Comparison of ENCODE assay signal across 8 mouse cellular contexts in the genomic region with DNA sequence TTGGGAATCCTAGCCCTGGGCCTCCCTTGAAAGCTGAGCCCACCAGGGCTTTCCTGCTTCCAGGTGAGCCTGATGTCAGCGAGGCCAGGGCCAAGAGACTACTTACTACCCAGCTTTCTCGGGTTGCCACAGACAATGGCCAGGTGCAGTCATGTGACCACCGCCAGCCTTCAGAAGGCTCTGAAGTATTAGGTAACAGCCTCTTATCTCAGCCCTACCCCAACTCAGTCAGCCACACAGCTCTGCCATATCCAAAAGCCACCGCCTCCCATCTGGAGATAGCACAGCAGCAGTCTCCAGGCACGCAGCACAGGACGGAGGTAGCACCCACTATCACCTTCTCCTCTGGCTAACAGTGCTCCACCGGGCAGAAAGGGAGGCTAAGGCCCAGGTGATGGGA. TPM values are rescaled to one million over a fixed set of nuclear protein-coding genes. Genes with fewer than 3 reads are reported as not detected.
DNase-seq lines count a peak whose midpoint lies in the region; ATAC-seq lines count a peak whose summit lies in the region.

No protein-coding gene starts in this region.

- H3K9ac ChIP-seq in heart, embryonic 12.5 days = no peak overlapping the region
- H3K9ac ChIP-seq in midbrain, embryonic 13.5 days (replicated peaks) = 0 out of 2 replicates have a peak overlapping the region, but pooled peaks have one; percentile 12

- intact Hi-C loops in heart, postnatal 36 days (cut with DNase I) = no loop called here

- peaks cover 69% of the 10 kb centered on the region for H3K27me3 ChIP-seq in heart, embryonic 12.5 days (replicated peaks)
- peaks cover 6% of the 10 kb centered on the region; the same call in 1 of the 2 replicates for H3K27me3 ChIP-seq in midbrain, embryonic 13.5 days

- ATAC-seq in heart, embryonic 12.5 days (ENCODE audit: insufficient number of reproducible peaks, low FRiP score) = peak; percentile 62
- no peak for ATAC-seq in midbrain, embryonic 13.5 days

- H3K4me3 ChIP-seq in heart, embryonic 12.5 days = no peak overlapping the region
- H3K4me3 ChIP-seq in midbrain, embryonic 13.5 days (replicated peaks) = no peak overlapping the region; the same call in 1 of the 2 replicates

- H3K36me3 ChIP-seq in heart, embryonic 12.5 days = no peaks in the 10 kb centered on the region
- H3K36me3 ChIP-seq in midbrain, embryonic 13.5 days = peaks cover 15% of the 10 kb centered on the region

- WGBS in heart, embryonic 12.5 days = 11% methylated on average over 7 of the region's 7 CpGs
- 74% methylated on average over 7 of the region's 7 CpGs for WGBS in midbrain, embryonic 13.5 days

- peaks cover 23% of the 10 kb centered on the region for H3K4me1 ChIP-seq in heart, embryonic 12.5 days (replicated peaks)
- peaks cover 59% of the 10 kb centered on the region for H3K4me1 ChIP-seq in midbrain, embryonic 13.5 days (replicated peaks)

- DNase-seq in heart, postnatal 36 days = no peak
- DNase-seq in c-Kit-negative CD71-positive TER-119-positive erythroid progenitor cells, embryonic 14.5 days (ENCODE audit: low read depth, low spot score) = peak; percentile 60
- peak; percentile 54 for DNase-seq in induced T-regulatory cell, adult 2 months (ENCODE audit: low read depth)
- DNase-seq in adrenal gland, postnatal 36 days = no peak
- no peak for DNase-seq in left cerebral cortex, adult 9 months (ENCODE audit: low spot score in 2 of 2)
- no peak for DNase-seq in left cerebral cortex, adult 18-20 months (ENCODE audit: low spot score in 2 of 2)

- H3K27ac ChIP-seq in heart, embryonic 12.5 days (ENCODE audit: poor library complexity, severe bottlenecking) = no peak overlapping the region
- H3K27ac ChIP-seq in midbrain, embryonic 13.5 days = no peak overlapping the region

- H3K4me2 ChIP-seq in heart, embryonic 12.5 days = peak overlapping the region; percentile 28
- H3K4me2 ChIP-seq in midbrain, embryonic 13.5 days (replicated peaks) = peak overlapping the region; percentile 77

- no peaks in the 10 kb centered on the region for H3K9me3 ChIP-seq in heart, embryonic 12.5 days (replicated peaks)
- H3K9me3 ChIP-seq in midbrain, embryonic 13.5 days = no peaks in the 10 kb centered on the region

RNA-seq across cellular contexts. Expression of a gene that starts 3.5 kb away (rescaled TPM):
- 2.0 and 2.3 TPM in 2 replicates for polyA plus RNA-seq in heart, embryonic 12.5 days (2016; fragmentation: Nextera tagmentation; extraction: Ambion mirVana)
- 1 to 10 TPM; 6.2 to 7.0 TPM for total RNA-seq in heart, postnatal 36 days (2021)
- polyA plus RNA-seq in midbrain, embryonic 13.5 days (2015; fragmentation: Nextera tagmentation; extraction: Ambion mirVana) = 15.6 and 16.5 TPM in 2 replicates
- 1 to 10 TPM; 1.9 to 2.2 TPM for total RNA-seq in adrenal gland, postnatal 36 days (2021)
- 10 to 100 TPM; 19.1 to 24.0 TPM for total RNA-seq in left cerebral cortex, adult 18-20 months (2021)

RNA-seq across cellular contexts. Expression of a gene that starts 58.1 kb away (rescaled TPM):
- polyA plus RNA-seq in heart, embryonic 12.5 days (2016; fragmentation: Nextera tagmentation; extraction: Ambion mirVana) = 49.1 and 51.3 TPM in 2 replicates
- total RNA-seq in heart, postnatal 36 days (2021) = 10 to 100 TPM; 21.7 to 26.6 TPM
- 31.3 and 37.6 TPM in 2 replicates for polyA plus RNA-seq in midbrain, embryonic 13.5 days (2015; fragmentation: Nextera tagmentation; extraction: Ambion mirVana)
- total RNA-seq in adrenal gland, postnatal 36 days (2021) = 10 to 100 TPM; 51.8 to 52.1 TPM
- total RNA-seq in left cerebral cortex, adult 18-20 months (2021) = 10 to 100 TPM; 44.2 to 44.6 TPM

Comparison
In these comparisons a context has a peak if more than half of its experiments do, and no peak if none do; other contexts are left out.
1. DNase-seq: peak in c-Kit-negative CD71-positive TER-119-positive erythroid progenitor cells, embryonic 14.5 days (single experiment) and induced T-regulatory cell, adult 2 months (single experiment); none in heart, postnatal 36 days (0 of 2), adrenal gland, postnatal 36 days (0 of 2), left cerebral cortex, adult 9 months (0 of 2) and left cerebral cortex, adult 18-20 months (0 of 2).